30 mouse cellular contexts compared by ENCODE assay signal in the genomic region with DNA sequence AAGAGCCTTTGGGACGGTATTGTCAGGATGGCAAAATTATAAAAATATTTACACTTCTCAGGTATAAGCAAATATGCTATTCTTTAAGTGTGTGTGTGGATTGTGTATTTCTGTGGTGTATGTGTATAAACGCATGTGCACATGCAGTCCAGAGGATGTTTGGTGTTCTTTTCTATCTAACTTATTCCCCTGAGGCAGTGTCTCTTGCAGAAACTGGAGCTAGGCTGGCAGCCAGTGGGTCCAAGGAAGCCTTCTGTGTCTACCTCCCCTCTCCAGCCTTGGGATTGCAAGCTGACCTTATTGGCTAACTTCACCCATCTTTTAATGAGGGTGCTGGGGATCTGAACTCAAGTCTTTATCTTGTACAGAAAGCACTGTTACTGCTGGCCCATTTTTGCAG.
"Had no signal": no experiment of that assay in that cellular context is flagged by ENCODE, and none has a peak within 500 bp of the region (broad histone marks: within the 10 kb centered on the region; RNA-seq: fewer than 3 reads in every experiment).

No protein-coding gene starts in this region.

- H3K36me3 ChIP-seq: limb, embryonic 10.5 days; limb, embryonic 12.5 days; limb, embryonic 13.5 days; limb, embryonic 15.5 days; liver, embryonic 12.5 days; liver, embryonic 13.5 days; liver, embryonic 15.5 days; lung, embryonic 15.5 days; midbrain, embryonic 12.5 days; midbrain, embryonic 13.5 days; midbrain, embryonic 15.5 days; neural tube, embryonic 12.5 days had no signal

- H3K4me2 ChIP-seq: limb, embryonic 12.5 days; limb, embryonic 13.5 days; limb, embryonic 15.5 days; liver, embryonic 11.5 days; liver, embryonic 12.5 days; liver, embryonic 13.5 days; liver, embryonic 15.5 days; lung, embryonic 14.5 days; lung, embryonic 15.5 days; midbrain, embryonic 12.5 days; midbrain, embryonic 13.5 days; midbrain, embryonic 15.5 days; neural tube, embryonic 12.5 days had no signal

- H3K27ac ChIP-seq: limb, embryonic 10.5 days; limb, embryonic 12.5 days; limb, embryonic 13.5 days; limb, embryonic 15.5 days; liver, embryonic 12.5 days; liver, embryonic 13.5 days; liver, embryonic 14.5 days; liver, embryonic 15.5 days; lung, embryonic 15.5 days; macrophage; midbrain, embryonic 12.5 days; midbrain, embryonic 13.5 days; midbrain, embryonic 15.5 days; neural tube, embryonic 12.5 days had no signal

- H3K4me3 ChIP-seq: limb, embryonic 10.5 days; limb, embryonic 12.5 days; limb, embryonic 13.5 days; limb, embryonic 15.5 days; liver, embryonic 12.5 days; liver, embryonic 13.5 days; liver, embryonic 15.5 days; lung, embryonic 15.5 days; megakaryocyte, embryonic 14.5 days; midbrain, embryonic 12.5 days; midbrain, embryonic 13.5 days; midbrain, embryonic 15.5 days; myocyte; neural tube, embryonic 12.5 days had no signal

- H3K27me3 ChIP-seq: limb, embryonic 12.5 days; limb, embryonic 13.5 days; limb, embryonic 15.5 days; liver, embryonic 12.5 days; liver, embryonic 13.5 days; liver, embryonic 15.5 days; lung, embryonic 15.5 days; megakaryocyte, embryonic 14.5 days; midbrain, embryonic 12.5 days; midbrain, embryonic 15.5 days; neural tube, embryonic 12.5 days had no signal

- ATAC-seq: liver, embryonic 12.5 days; liver, postnatal 0 days; lung, postnatal 0 days; midbrain, embryonic 13.5 days; midbrain, embryonic 15.5 days; midbrain, embryonic 16.5 days had no signal

- H3K9me3 ChIP-seq: limb, embryonic 10.5 days; limb, embryonic 12.5 days; limb, embryonic 13.5 days; limb, embryonic 15.5 days; liver, embryonic 12.5 days; liver, embryonic 13.5 days; liver, embryonic 15.5 days; lung, embryonic 15.5 days; megakaryocyte, embryonic 14.5 days; midbrain, embryonic 12.5 days; midbrain, embryonic 13.5 days; midbrain, embryonic 15.5 days; neural tube, embryonic 12.5 days had no signal

- H3K9ac ChIP-seq: limb, embryonic 12.5 days; limb, embryonic 13.5 days; limb, embryonic 15.5 days; liver, embryonic 12.5 days; liver, embryonic 13.5 days; liver, embryonic 14.5 days; liver, embryonic 15.5 days; liver, postnatal 0 days; lung, embryonic 14.5 days; lung, embryonic 15.5 days; midbrain, embryonic 12.5 days; midbrain, embryonic 13.5 days; midbrain, embryonic 15.5 days; neural tube, embryonic 12.5 days had no signal

- DNase-seq: left cerebral cortex, postnatal 4 days; liver; liver, embryonic 13.5 days; liver, postnatal 0 days; lung, adult 18-20 months; lung, adult 2 months; lung, embryonic 14.5 days; lung, postnatal 10 days; lung, postnatal 14 days; lung, postnatal 36 days; lung, postnatal 4 days; midbrain, embryonic 14.5 days had no signal
